Mouse (Mus musculus) midbrain, embryonic 11.5 days (tissue): Measurements from ENCODE around the gene Spcs3. TPM values are rescaled to one million over a fixed set of nuclear protein-coding genes. Genes with fewer than 3 reads are reported as not detected.
A peak's percentile ranks its signal among the peaks of the same experiment; 100 is the strongest.

Experiments used
- ATAC-seq: fragments of 200-750 bp; cut with Nextera tagmentation; 2 replicates; pipeline ENCODE4 v1.8.0; 2017; ENCODE audit warnings: moderate TSS enrichment, moderate library complexity; ENCODE audit not compliant: low FRiP score
- DNase-seq: peaks from one replicate; pipeline ENCODE4 v3.0.0; 2015; ENCODE audit warnings: low spot score; ENCODE audit errors: missing footprints
- H3K27ac ChIP-seq: fragments of 300-500 bp; sonication (generic); 2 replicates; pipeline ENCODE4 v1.5.1; 2014; ENCODE audit warnings: low read depth, low read length
- H3K27me3 ChIP-seq: fragments of 300-500 bp; sonication (generic); 2 replicates; pipeline ENCODE4 v1.6.1; 2014; ENCODE audit warnings: mild to moderate bottlenecking, low read length, moderate library complexity, mixed read lengths; ENCODE audit not compliant: control insufficient read depth, insufficient read depth
- H3K36me3 ChIP-seq: fragments of 300-500 bp; sonication (generic); 2 replicates; pipeline ENCODE4 v1.6.1; 2014; ENCODE audit warnings: mild to moderate bottlenecking, low read length, moderate library complexity, mixed read lengths; ENCODE audit not compliant: control insufficient read depth, insufficient read depth
- H3K4me1 ChIP-seq: fragments of 300-500 bp; sonication (generic); 2 replicates; pipeline ENCODE4 v1.6.1; 2014; ENCODE audit warnings: low read length; ENCODE audit not compliant: control insufficient read depth, insufficient read depth
- H3K4me2 ChIP-seq: fragments of 300-500 bp; sonication (generic); 2 replicates; pipeline ENCODE4 v1.6.1; 2014; ENCODE audit warnings: mild to moderate bottlenecking, moderate library complexity
- H3K4me3 ChIP-seq: fragments of 300-500 bp; sonication (generic); 2 replicates; pipeline ENCODE4 v1.5.1; 2014; ENCODE audit warnings: low read depth, low read length
- H3K9ac ChIP-seq: fragments of 300-500 bp; sonication (generic); 2 replicates; pipeline ENCODE4 v1.6.1; 2014; ENCODE audit warnings: low read length
- H3K9me3 ChIP-seq: fragments of 300-500 bp; sonication (generic); 2 replicates; pipeline ENCODE4 v1.6.1; 2016; ENCODE audit warnings: low read length; ENCODE audit not compliant: control insufficient read depth
- WGBS: fragments of 180-500 bp; shearing (Covaris S2); extraction: QIAGEN DNeasy Blood & Tissue Kit; methylation state at CpG from one replicate; pipeline ENCODE4 v1.1.7; 2014; 5-methylcytosine and 5-hydroxymethylcytosine counted together
- polyA plus RNA-seq: library from polyadenylated mRNA; unstranded; fragments of >200 nt; fragmentation: Nextera tagmentation; extraction: Ambion mirVana; gene quantifications from 2 replicates; pipeline ENCODE4 v1.2.1, GENCODE M21; 2014

Spcs3 gene
- polyA plus RNA-seq, 1 experiment from 2014 or later, result 81.7 TPM

- Histone ChIP-seq H3K9me3 (no peaks in the 10 kb centered on the region), H3K4me1 (no peaks in the 10 kb centered on the region), H3K4me3 (no peak overlapping the region), H3K27me3 (no peaks in the 10 kb centered on the region; the same call in 1 of the 2 replicates), H3K9ac (no peak overlapping the region), H3K27ac (no peak overlapping the region), H3K36me3 (no peaks in the 10 kb centered on the region), H3K4me2 (no peak overlapping the region)
- 65% methylated on average over 6 of the region's 6 CpGs for WGBS
- no peak for DNase-seq
- no peak for ATAC-seq
Measured at GRCm38 (mm10) chr8:54548383-54548782, 18.6 kb upstream of the Spcs3 start.

DNA sequence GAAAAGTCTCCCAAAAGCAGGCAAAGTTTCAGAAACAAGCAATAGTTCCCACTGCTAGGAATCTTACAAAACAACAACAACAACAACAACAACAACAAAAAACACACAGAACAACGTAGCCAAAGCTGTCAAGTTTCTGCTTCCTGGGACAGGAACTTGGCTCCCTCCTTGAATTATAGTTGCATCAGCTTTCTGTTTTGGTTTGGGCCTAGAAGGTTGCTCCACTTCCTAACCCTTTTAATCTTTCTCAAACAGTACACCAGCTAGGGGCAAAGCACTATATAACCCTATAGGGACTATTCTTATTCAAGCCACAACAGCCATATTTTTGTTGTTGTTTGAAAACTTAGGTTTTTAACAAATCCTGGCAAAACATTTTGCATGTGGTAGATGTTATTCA is 11.5 kb upstream of the Spcs3 start:
- WGBS, result 83% methylated on average over 1 of the region's 1 CpGs
- Histone ChIP-seq H3K9ac (no peak overlapping the region), H3K4me2 (no peak overlapping the region), H3K4me1 (no peaks in the 10 kb centered on the region), H3K27me3 (no peaks in the 10 kb centered on the region; the same call in 1 of the 2 replicates), H3K9me3 (no peaks in the 10 kb centered on the region), H3K4me3 (no peak overlapping the region), H3K27ac (no peak overlapping the region), H3K36me3 (no peaks in the 10 kb centered on the region)
- no peak for ATAC-seq
- no peak for DNase-seq

DNA sequence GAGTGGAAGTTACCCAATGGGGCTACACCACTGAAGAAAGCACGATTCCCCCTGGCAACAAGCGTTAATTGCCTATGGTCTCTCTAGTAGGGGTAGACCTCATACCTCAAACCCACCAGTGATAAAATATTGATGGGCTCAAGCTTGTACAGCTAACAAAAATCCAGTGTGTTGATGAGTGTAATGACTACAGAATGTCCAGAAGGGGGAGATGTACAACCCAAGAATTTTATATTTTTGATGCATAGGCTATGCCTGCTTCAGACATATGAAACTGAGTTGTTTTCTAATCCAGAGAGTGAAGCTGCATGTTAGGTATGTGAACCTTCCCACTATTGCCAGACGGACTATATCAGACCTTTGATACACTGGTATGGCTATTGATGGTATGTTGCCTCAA is 7.5 kb upstream of the Spcs3 start:
- Histone ChIP-seq H3K27me3 (no peaks in the 10 kb centered on the region; the same call in 1 of the 2 replicates), H3K4me1 (no peaks in the 10 kb centered on the region), H3K27ac (no peak overlapping the region), H3K36me3 (no peaks in the 10 kb centered on the region), H3K9me3 (no peaks in the 10 kb centered on the region), H3K4me2 (no peak overlapping the region), H3K9ac (no peak overlapping the region), H3K4me3 (no peak overlapping the region)
- 92% methylated on average over 3 of the region's 3 CpGs for WGBS
- no peak for ATAC-seq
- no peak for DNase-seq

DNA sequence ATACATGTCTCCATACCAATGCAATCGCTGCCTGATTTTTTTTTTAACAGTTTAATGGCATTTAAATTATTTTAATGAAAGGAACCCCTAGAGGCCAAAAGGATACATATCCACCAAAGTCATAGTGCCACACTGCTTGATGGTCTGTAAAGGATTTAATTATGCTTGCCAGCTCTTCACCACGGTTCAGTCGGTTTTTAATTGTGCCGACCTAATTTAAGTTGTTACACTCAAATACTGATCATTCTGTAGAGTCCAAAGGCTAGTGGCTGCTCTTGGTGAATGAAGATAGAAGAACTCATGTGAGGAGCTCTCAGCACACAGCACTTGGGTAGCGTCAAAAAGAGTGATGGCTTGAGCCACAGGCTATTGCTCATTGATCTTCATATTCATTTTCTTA is 5.4 kb upstream of the Spcs3 start:
- Histone ChIP-seq H3K27ac (no peak overlapping the region), H3K4me2 (no peak overlapping the region), H3K4me1 (no peaks in the 10 kb centered on the region), H3K27me3 (no peaks in the 10 kb centered on the region; the same call in 1 of the 2 replicates), H3K9me3 (no peaks in the 10 kb centered on the region), H3K9ac (no peak overlapping the region), H3K36me3 (no peaks in the 10 kb centered on the region), H3K4me3 (no peak overlapping the region)
- DNase-seq, result no peak
- WGBS, result 86% methylated on average over 5 of the region's 5 CpGs
- ATAC-seq, result no peak

- 72% methylated on average over 7 of the region's 7 CpGs for WGBS
- no peak overlapping the region for H3K27ac ChIP-seq
- no peaks in the 10 kb centered on the region for H3K27me3 ChIP-seq
- H3K4me1 ChIP-seq, result peaks cover 9% of the 10 kb centered on the region; the same call in 1 of the 2 replicates
- DNase-seq, result no peak
- H3K4me3 ChIP-seq, result peak overlapping the region; percentile 89
- no peaks in the 10 kb centered on the region for H3K36me3 ChIP-seq
- no peak for ATAC-seq
- H3K9ac ChIP-seq, result peak overlapping the region; percentile 88
- H3K9me3 ChIP-seq, result no peaks in the 10 kb centered on the region
- peak overlapping the region; percentile 70 for H3K4me2 ChIP-seq
Measured at GRCm38 (mm10) chr8:54528571-54528970, 1.2 kb downstream of the Spcs3 start.

GRCm38 (mm10) chr8:54526700-54527099 is 3.1 kb downstream of the Spcs3 start:
- Histone ChIP-seq H3K9me3 (no peaks in the 10 kb centered on the region), H3K36me3 (0 out of 2 replicates have a peak, but pooled peaks cover 3% of the 10 kb centered on the region), H3K9ac (no peak overlapping the region), H3K4me3 (no peak overlapping the region), H3K27ac (no peak overlapping the region), H3K4me2 (no peak overlapping the region), H3K27me3 (no peaks in the 10 kb centered on the region), H3K4me1 (peaks cover 9% of the 10 kb centered on the region; the same call in 1 of the 2 replicates)
- ATAC-seq (no peak), DNase-seq (no peak)
- 95% methylated on average over 6 of the region's 6 CpGs for WGBS

GRCm38 (mm10) chr8:54525606-54526005 is 4.2 kb downstream of the Spcs3 start:
- no peaks in the 10 kb centered on the region for H3K9me3 ChIP-seq
- H3K27me3 ChIP-seq, result no peaks in the 10 kb centered on the region
- no peak overlapping the region for H3K4me3 ChIP-seq
- no peak overlapping the region for H3K4me2 ChIP-seq
- ATAC-seq (no peak), DNase-seq (no peak)
- WGBS, result 94% methylated on average over 2 of the region's 2 CpGs
- no peak overlapping the region for H3K27ac ChIP-seq
- 0 out of 2 replicates have a peak, but pooled peaks cover 3% of the 10 kb centered on the region for H3K36me3 ChIP-seq
- H3K9ac ChIP-seq, result no peak overlapping the region
- peaks cover 9% of the 10 kb centered on the region; the same call in 1 of the 2 replicates for H3K4me1 ChIP-seq

DNA sequence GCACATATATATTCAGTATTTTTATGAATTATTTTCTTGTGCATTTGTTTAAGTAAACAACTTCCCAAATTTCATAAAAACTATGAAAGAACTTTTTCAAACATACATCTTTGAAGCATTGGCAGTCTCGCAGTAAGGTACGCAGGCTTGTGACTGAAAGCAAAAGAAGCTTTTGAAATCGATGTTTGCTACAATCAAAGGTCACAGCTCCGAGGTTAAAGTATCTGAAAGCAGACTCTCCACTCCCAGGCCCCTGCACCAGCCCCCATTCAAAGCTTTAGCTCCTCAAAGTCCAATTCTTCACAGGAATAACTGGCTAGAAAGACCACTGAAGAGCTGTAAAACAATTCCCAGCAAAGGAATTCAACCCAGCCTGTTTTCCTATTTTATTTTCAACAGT is 9.3 kb downstream of the Spcs3 start:
- H3K4me2 ChIP-seq, result no peak overlapping the region
- WGBS, result 57% methylated on average over 4 of the region's 4 CpGs

DNA sequence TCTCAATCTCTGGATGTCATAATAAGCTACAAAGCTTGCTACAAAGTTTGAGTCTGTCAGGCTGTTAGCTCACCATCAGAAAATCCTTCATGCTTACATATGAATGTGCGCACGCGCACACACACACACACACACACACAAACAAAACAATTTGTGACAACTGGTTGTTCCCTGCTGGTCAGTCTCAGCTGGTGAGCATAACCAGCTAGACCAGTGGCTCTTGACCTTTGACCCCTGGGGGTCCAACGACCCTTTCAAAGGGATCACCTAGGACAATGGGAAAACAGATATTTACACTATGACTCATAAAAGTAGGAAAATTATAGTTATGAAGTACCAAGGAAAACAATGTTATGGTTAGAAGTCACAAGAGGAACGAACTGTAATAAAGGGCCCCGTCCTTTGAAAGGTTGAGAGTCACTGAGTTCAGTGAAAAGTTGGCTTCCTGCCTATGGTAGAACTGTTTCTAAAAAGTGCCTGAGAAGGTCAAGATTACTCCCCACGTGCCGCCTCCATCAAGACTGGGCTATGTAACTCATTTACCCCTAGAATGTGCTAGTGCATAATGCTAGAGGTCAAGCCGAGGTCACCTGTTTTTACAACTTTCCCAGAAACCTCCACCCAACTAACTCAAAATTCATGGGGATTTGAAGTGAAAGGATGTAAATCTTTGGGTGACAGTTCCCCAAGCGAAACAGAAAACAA is 10.9 kb downstream of the Spcs3 start:
- H3K27me3 ChIP-seq, result no peaks in the 10 kb centered on the region
- H3K4me3 ChIP-seq, result no peak overlapping the region
- WGBS, result 79% methylated on average over 10 of the region's 10 CpGs
- no peak overlapping the region for H3K27ac ChIP-seq
- ATAC-seq, result peak; percentile 44; the same call in 1 of the 2 replicates
- 0 out of 2 replicates have a peak, but pooled peaks cover 3% of the 10 kb centered on the region for H3K36me3 ChIP-seq
- DNase-seq, result peak; percentile 74
- no peak overlapping the region for H3K4me2 ChIP-seq
- no peak overlapping the region for H3K9ac ChIP-seq
- no peaks in the 10 kb centered on the region for H3K4me1 ChIP-seq
- H3K9me3 ChIP-seq, result no peaks in the 10 kb centered on the region

More for the DNA sequence above, 9.3 kb downstream of the Spcs3 start:
- H3K4me3 ChIP-seq, result no peak overlapping the region
- no peak for DNase-seq
- no peak for ATAC-seq
- H3K9ac ChIP-seq, result no peak overlapping the region
- no peaks in the 10 kb centered on the region for H3K27me3 ChIP-seq
- H3K36me3 ChIP-seq, result 0 out of 2 replicates have a peak, but pooled peaks cover 3% of the 10 kb centered on the region
- H3K27ac ChIP-seq, result no peak overlapping the region
- no peaks in the 10 kb centered on the region for H3K9me3 ChIP-seq
- no peaks in the 10 kb centered on the region for H3K4me1 ChIP-seq
